Mouse (Mus musculus) liver, adult 2 months (tissue): ENCODE results near the gene Ppcs. TPM values are rescaled to one million over a fixed set of nuclear protein-coding genes. Genes with fewer than 3 reads are reported as not detected.

Experiments used
- DNase-seq: peaks from one replicate; pipeline ENCODE4 v3.0.0-alpha.2; 2011; ENCODE audit warnings: low read depth, low spot score; ENCODE audit errors: extremely low read depth
- H3K27ac ChIP-seq: fragments of 200-500 bp; replicated peaks from 2 replicates; pipeline ENCODE4 v1.5.1; 2012; ENCODE audit warnings: low read depth, mild to moderate bottlenecking, control low read depth, inconsistent platforms, low read length; ENCODE audit not compliant: insufficient read depth
- H3K27me3 ChIP-seq: fragments of 200-500 bp; 2 replicates; pipeline ENCODE4 v1.6.1; 2012; ENCODE audit warnings: mild to moderate bottlenecking, moderate library complexity, low read length, inconsistent platforms; ENCODE audit not compliant: control insufficient read depth, insufficient read depth
- H3K36me3 ChIP-seq: fragments of 200-500 bp; 2 replicates; pipeline ENCODE4 v1.6.1; 2012; ENCODE audit warnings: low read length, inconsistent platforms; ENCODE audit not compliant: control insufficient read depth, insufficient read depth
- H3K4me1 ChIP-seq: fragments of 200-500 bp; 2 replicates; pipeline ENCODE4 v1.6.1; 2011; ENCODE audit warnings: low read length; ENCODE audit not compliant: control insufficient read depth, insufficient read depth
- H3K4me3 ChIP-seq: fragments of 200-500 bp; 2 replicates; pipeline ENCODE4 v1.5.1; 2011; ENCODE audit warnings: low read depth, mild to moderate bottlenecking, control low read depth, low read length, moderate library complexity; ENCODE audit not compliant: insufficient read depth
- H3K79me2 ChIP-seq: fragments of 200-500 bp; 2 replicates; pipeline ENCODE4 v1.6.1; 2012; ENCODE audit warnings: inconsistent platforms, mild to moderate bottlenecking, low read length, moderate library complexity; ENCODE audit not compliant: control insufficient read depth, insufficient read depth
- H3K9ac ChIP-seq: fragments of 200-500 bp; 2 replicates; pipeline ENCODE4 v1.6.1; 2012; ENCODE audit warnings: low read depth, mild to moderate bottlenecking, control low read depth, inconsistent platforms, low read length
- CTCF ChIP-seq: fragments of 200-500 bp; IDR thresholded peaks from 2 replicates; pipeline ENCODE4 v1.5.1; 2011; ENCODE audit warnings: low read depth, low read length, control low read depth
- POLR2A ChIP-seq: fragments of 200-500 bp; IDR thresholded peaks from 2 replicates; pipeline ENCODE4 v1.6.1; 2011; ENCODE audit warnings: low read length, control low read depth; ENCODE audit not compliant: insufficient read depth; ENCODE audit errors: extremely low read depth
- WGBS: fragments of 180-500 bp; shearing (Covaris S2); methylation state at CpG from one replicate; pipeline ENCODE4 v1.1.7; 2018; 5-methylcytosine and 5-hydroxymethylcytosine counted together
- polyA plus RNA-seq: library from polyadenylated mRNA; depleted of rRNA; stranded (reverse); fragments of >200 nt; gene quantifications from 2 replicates; pipeline ENCODE4 v1.2.3, GENCODE M21; 2012; rRNA removed
- total RNA-seq: library from RNA; depleted of rRNA; stranded (reverse); fragments of >200 nt; gene quantifications from 2 replicates; pipeline ENCODE4 v1.2.3, GENCODE M21; 2014; rRNA removed

Gene Ppcs
- total RNA-seq (17.8 and 19.9 TPM in 2 replicates), polyA plus RNA-seq (26.4 and 26.8 TPM in 2 replicates)

DNA sequence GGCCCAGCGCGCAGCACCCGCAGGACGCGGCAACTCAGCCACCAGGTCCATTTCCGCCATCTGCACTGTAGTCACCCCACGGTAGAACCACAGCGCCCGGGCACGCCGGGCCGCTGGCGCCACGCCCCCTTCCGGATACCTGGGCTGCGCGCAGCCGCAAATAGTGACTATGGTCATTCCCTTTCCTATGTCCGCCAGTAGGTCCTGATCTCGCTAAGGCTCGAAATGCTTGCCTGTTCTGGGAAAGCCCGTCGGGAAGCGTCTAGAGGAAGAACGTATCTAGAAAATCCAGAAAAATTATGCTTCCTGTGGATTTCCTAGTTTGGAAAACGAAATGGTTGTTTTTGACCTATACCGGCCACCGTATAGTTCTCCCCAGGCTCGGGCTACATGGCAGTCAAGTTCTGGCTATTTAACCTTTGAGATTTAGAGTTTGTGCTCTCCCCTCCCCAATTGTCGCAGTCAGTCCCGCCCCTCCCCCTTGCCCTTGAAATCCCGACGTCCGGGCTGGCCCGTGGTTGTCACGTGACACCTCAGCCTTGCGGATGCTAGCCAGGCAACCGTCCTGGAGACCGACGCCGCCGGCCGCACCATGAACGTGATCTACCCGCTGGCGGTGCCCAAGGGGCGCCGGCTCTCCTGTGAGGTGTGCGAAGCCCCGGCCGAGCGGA lies at the start of gene Ppcs, which contains the start of gene Zmynd12:
Gene Ppcs, minus strand, starts transcription at position 127 of the 671 bp plus-strand sequence.
Gene Zmynd12, plus strand, starts transcription at position 521 of the 671 bp plus-strand sequence.
- H3K27me3 ChIP-seq, result no peaks in the 10 kb centered on the region
- peak; percentile 93 for DNase-seq
- peaks cover 7% of the 10 kb centered on the region; the same call in 1 of the 2 replicates for H3K36me3 ChIP-seq
- peak within 1 kb of the TSS; percentile 95 for H3K9ac ChIP-seq
- H3K79me2 ChIP-seq, result no peaks in the 10 kb centered on the region
- WGBS, result under 1% methylated on average over 52 of the region's 52 CpGs
- peak within 1 kb of the TSS; percentile 94 for H3K4me3 ChIP-seq
- TF ChIP-seq CTCF (no peak), POLR2A (peak; percentile 74)
- peaks cover 10% of the 10 kb centered on the region for H3K4me1 ChIP-seq
- peak within 1 kb of the TSS; percentile 93 for H3K27ac ChIP-seq

DNA sequence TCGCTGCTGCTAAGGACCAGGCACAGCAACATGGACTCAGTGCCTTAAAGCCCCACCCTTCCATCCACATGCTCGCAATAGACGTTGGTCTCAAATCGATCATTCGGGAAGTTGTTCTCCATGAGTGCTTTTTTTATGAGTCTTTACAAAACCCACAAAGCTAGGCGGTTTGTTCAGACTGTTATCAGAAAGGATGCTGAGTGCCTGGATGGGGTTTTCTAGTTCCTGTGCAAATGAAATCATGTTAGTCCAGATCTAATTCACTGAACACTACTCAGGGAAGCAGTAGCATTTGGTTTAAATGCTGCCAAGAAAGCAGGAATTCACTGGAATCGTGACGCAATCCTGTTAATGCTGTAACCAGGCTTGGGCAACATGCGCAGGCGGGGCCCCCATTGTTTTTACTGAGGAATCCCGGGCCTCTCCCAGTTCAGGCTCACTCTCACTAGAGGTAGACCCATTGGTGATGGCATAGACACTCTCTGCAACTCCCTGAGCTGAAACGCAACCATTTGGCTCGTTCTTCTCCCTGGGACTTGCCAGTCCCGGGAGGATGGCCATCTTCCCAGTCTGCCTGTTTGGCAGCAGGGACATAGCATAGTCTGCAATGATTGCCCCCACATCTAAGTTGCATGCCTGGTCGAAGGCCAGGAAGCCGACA lies 45.6 kb upstream of the Ppcs start:
- H3K27me3 ChIP-seq, result no peaks in the 10 kb centered on the region
- H3K9ac ChIP-seq, result no peak overlapping the region
- H3K36me3 ChIP-seq, result no peaks in the 10 kb centered on the region
- H3K79me2 ChIP-seq, result no peaks in the 10 kb centered on the region
- no peak overlapping the region for H3K4me3 ChIP-seq
- TF ChIP-seq POLR2A, result no peak
- no peak for TF ChIP-seq CTCF
- DNase-seq, result peak; percentile 82
- H3K4me1 ChIP-seq, result peaks cover 6% of the 10 kb centered on the region
- 34% methylated on average over 16 of the region's 16 CpGs for WGBS
- H3K27ac ChIP-seq, result no peak overlapping the region

DNA sequence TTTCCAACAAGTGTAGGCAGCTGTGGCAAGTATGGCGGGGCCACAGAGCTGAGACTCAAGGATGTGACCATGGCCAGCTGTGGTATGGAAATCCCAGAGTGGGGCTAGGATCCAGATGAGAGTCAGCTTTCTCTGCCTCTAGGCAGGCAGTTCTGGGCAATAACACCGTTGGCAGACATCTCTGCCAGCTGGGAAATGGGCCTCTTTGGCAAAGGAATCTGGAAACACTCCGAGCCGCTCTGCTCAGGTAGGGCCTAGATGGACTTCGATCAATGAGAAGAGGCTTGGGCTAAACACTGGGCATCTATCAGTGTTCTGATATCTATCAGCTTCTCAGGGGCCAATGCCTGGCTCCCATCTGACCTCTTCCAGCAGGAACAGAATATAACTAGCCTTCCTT lies 43.6 kb upstream of the Ppcs start:
- TF ChIP-seq POLR2A, result no peak
- peaks cover 6% of the 10 kb centered on the region for H3K4me1 ChIP-seq
- no peak overlapping the region for H3K9ac ChIP-seq
- peak; percentile 76 for DNase-seq
- H3K36me3 ChIP-seq, result no peaks in the 10 kb centered on the region
- no peaks in the 10 kb centered on the region for H3K27me3 ChIP-seq
- WGBS, result 38% methylated on average over 5 of the region's 5 CpGs
- H3K79me2 ChIP-seq, result no peaks in the 10 kb centered on the region
- H3K27ac ChIP-seq, result no peak overlapping the region
- H3K4me3 ChIP-seq, result no peak overlapping the region

GRCm38 (mm10) chr4:119463756-119464419 lies 41.7 kb upstream of the Ppcs start:
- TF ChIP-seq POLR2A (no peak), CTCF (no peak)
- no peak overlapping the region for H3K27ac ChIP-seq
- no peaks in the 10 kb centered on the region for H3K27me3 ChIP-seq
- no peak overlapping the region for H3K9ac ChIP-seq
- no peaks in the 10 kb centered on the region for H3K79me2 ChIP-seq
- H3K36me3 ChIP-seq, result no peaks in the 10 kb centered on the region
- H3K4me3 ChIP-seq, result no peak overlapping the region
- DNase-seq, result no peak
- H3K4me1 ChIP-seq, result peaks cover 6% of the 10 kb centered on the region
- WGBS, result 88% methylated on average over 13 of the region's 13 CpGs

DNA sequence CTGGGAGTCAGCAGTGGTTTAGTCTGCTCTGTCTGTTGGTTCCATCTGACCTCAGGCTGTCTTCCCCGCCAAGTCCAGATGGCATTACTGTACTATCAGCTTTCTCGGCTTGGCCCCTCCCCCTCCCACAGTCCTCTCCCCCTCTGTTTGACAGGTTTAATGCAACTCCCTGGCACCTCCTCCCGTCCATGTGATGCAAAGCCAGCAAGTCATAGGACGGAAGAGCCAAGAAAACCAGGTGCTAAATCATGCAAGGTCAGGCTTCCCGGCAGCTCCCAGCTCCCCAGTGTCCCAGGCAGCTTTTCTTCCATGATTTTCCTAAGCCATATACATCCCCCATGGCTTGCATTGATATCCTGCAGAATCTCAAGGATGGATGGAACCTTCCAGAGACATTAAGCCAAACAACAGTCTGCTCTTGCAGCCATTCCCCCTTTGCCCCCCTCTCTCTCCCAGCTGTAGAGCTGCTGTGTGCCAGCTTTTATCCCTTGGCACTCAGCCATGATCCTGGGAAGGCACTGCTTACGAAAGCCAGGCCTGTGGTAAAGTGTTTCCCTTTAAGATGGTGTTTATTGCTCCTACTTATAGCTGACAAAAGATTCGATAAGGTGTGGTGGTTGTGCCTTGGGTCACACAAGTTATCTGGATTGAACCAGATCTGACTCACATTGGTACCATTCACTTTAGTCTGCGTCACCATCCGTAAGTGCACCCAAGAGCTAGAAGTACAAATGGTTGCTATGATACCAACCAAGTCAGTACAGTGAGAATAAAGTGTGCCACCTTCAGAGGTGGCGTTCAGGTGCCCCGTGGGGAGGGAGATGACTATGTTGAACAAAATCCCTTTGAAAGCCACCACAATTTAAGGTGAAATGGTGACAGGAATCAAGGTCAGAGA lies 40.9 kb upstream of the Ppcs start:
- Histone ChIP-seq H3K4me1 (peaks cover 3% of the 10 kb centered on the region), H3K27ac (no peak overlapping the region), H3K36me3 (no peaks in the 10 kb centered on the region), H3K9ac (no peak overlapping the region), H3K79me2 (no peaks in the 10 kb centered on the region), H3K4me3 (no peak overlapping the region), H3K27me3 (no peaks in the 10 kb centered on the region)
- 52% methylated on average over 11 of the region's 11 CpGs for whole genome bisulfite sequencing
- TF ChIP-seq CTCF (no peak), POLR2A (no peak)
- peak; percentile 20 for DNase-seq
